Comparison of ENCODE assay signal across 13 mouse cellular contexts in the genomic region with DNA sequence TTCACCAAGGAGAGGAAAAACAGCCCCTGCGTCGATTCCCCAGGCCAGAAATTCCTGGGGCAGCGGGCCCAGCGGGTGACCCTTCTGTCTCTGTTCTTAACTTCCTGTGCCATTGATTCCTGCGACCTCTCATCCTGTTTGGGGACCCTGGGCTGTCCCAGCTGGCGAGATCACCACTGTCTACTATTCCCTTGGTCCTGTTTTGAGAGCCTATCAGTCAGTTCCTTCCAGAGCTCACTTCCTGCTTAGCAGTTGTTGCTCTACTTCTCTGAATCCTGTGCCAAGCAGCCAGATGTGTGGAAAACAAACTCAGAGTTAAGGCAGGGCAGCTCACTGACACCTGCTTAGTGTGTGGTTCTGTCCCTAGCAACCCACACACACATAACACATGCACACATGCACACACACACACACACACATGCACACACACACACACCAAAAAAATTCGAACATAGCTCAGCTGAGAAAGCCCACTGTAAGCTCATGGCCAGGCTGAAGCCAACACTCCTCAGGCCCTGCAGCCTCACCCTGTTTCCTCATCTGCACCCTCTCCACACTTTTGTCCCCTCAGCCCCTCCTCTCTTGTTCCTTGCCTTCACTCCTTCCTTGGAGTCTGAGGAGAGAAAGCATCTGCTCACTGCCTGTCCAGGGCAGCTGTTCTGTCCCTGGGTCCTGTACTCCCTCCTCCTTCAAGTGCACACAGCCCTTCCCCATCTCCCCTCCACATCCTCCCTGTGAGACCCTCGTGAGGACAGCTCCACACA. TPM values are rescaled to one million over a fixed set of nuclear protein-coding genes. Genes with fewer than 3 reads are reported as not detected.
DNase-seq lines count a peak whose midpoint lies in the region; ATAC-seq lines count a peak whose summit lies in the region.
"Had no signal": no experiment of that assay in that cellular context is flagged by ENCODE, and none has a peak within 500 bp of the region (broad histone marks: within the 10 kb centered on the region; RNA-seq: fewer than 3 reads in every experiment).

No protein-coding gene starts in this region.

- H3K9me3 ChIP-seq in kidney, embryonic 16.5 days (ENCODE audit: low read length) = no peaks in the 10 kb centered on the region
- no peaks in the 10 kb centered on the region for H3K9me3 ChIP-seq in liver, embryonic 12.5 days (replicated peaks)
- H3K9me3 ChIP-seq: G1E; hindbrain, embryonic 15.5 days had no signal

- ATAC-seq in kidney, embryonic 16.5 days (ENCODE audit: low FRiP score, low TSS enrichment) = no peak
- ATAC-seq in liver, embryonic 12.5 days = no peak
- no peak for ATAC-seq in granulocyte monocyte progenitor cell, adult 5-6 weeks (replicated peaks; ENCODE audit: poor library complexity, severe bottlenecking)
- no peak for ATAC-seq in activated CD4-positive, CD25-positive, alpha-beta regulatory T cell, adult 4 months

- H3K27ac ChIP-seq in kidney, embryonic 16.5 days (ENCODE audit: low read length) = no peak overlapping the region
- H3K27ac ChIP-seq in liver, embryonic 12.5 days = 0 out of 2 replicates have a peak overlapping the region, but pooled peaks have one; percentile 26
- H3K27ac ChIP-seq: hindbrain, embryonic 15.5 days had no signal

- 0 out of 2 replicates have a peak, but pooled peaks cover 4% of the 10 kb centered on the region for H3K4me1 ChIP-seq in kidney, embryonic 16.5 days (ENCODE audit: insufficient read depth, low read length)
- H3K4me1 ChIP-seq in liver, embryonic 12.5 days = 0 out of 2 replicates have a peak, but pooled peaks cover 3% of the 10 kb centered on the region

- no peak overlapping the region for H3K4me2 ChIP-seq in kidney, embryonic 16.5 days (replicated peaks; ENCODE audit: low read depth, low read length)
- no peak overlapping the region for H3K4me2 ChIP-seq in liver, embryonic 12.5 days
- H3K4me2 ChIP-seq: hindbrain, embryonic 15.5 days had no signal

- WGBS in kidney, embryonic 16.5 days = 27% methylated on average over 8 of the region's 8 CpGs
- WGBS in liver, embryonic 12.5 days (ENCODE audit: insufficient replicate concordance) = 20% methylated on average over 8 of the region's 8 CpGs

- no peak overlapping the region for H3K9ac ChIP-seq in kidney, embryonic 16.5 days (replicated peaks; ENCODE audit: low read length)
- no peak overlapping the region for H3K9ac ChIP-seq in liver, embryonic 12.5 days
- H3K9ac ChIP-seq: hindbrain, embryonic 15.5 days had no signal

- H3K27me3 ChIP-seq in kidney, embryonic 16.5 days (ENCODE audit: insufficient read depth, low read length) = no peaks in the 10 kb centered on the region
- H3K27me3 ChIP-seq in liver, embryonic 12.5 days (replicated peaks) = no peaks in the 10 kb centered on the region
- H3K27me3 ChIP-seq: hindbrain, embryonic 15.5 days had no signal

- no peaks in the 10 kb centered on the region for H3K36me3 ChIP-seq in kidney, embryonic 16.5 days (ENCODE audit: insufficient read depth, low read length)
- H3K36me3 ChIP-seq in liver, embryonic 12.5 days = no peaks in the 10 kb centered on the region
- H3K36me3 ChIP-seq: G1E; hindbrain, embryonic 15.5 days had no signal

- DNase-seq in kidney, postnatal 10 days = peak; percentile 62
- DNase-seq in embryo, embryonic 11 days = peak; percentile 30
- DNase-seq in heart, adult 9 months (ENCODE audit: low spot score in 2 of 2) = peak; percentile 76 to 86
- DNase-seq in frontal cortex, postnatal 10 days (ENCODE audit: low spot score in 2 of 2) = no peak

- no peak overlapping the region for H3K4me3 ChIP-seq in kidney, embryonic 16.5 days (ENCODE audit: low read length)
- H3K4me3 ChIP-seq in liver, embryonic 12.5 days = no peak overlapping the region
- H3K4me3 ChIP-seq: hindbrain, embryonic 15.5 days; myocyte had no signal

RNA-seq across cellular contexts. Expression of gene Slc22a12, which starts 11.2 kb away (rescaled TPM):
- 27.4 and 27.7 TPM in 2 replicates for polyA plus RNA-seq in kidney, embryonic 16.5 days (2015; fragmentation: Nextera tagmentation; extraction: Ambion mirVana)
- polyA plus RNA-seq in liver, embryonic 12.5 days (2016; fragmentation: Nextera tagmentation; extraction: Ambion mirVana) = not detected in 2 replicates
- not detected in 2 replicates for total RNA-seq in granulocyte monocyte progenitor cell, adult 5-6 weeks (2014; fragmentation: Nextera tagmentation)
- not detected in 2 replicates for total RNA-seq in granulocyte monocyte progenitor cell, adult 5-6 weeks (2017)
- not detected for polyA plus RNA-seq in activated CD4-positive, CD25-positive, alpha-beta regulatory T cell, adult 4 months (2017; shearing (Covaris generic))
- total RNA-seq: G1E had no signal
- polyA plus RNA-seq: brain, embryonic 14.5 days; G1E; hindbrain, embryonic 15.5 days; limb, embryonic 14.5 days; myocyte had no signal

Comparison
In these comparisons a context has a peak if more than half of its experiments do, and no peak if none do; other contexts are left out.
1. DNase-seq: peak in kidney, postnatal 10 days (single experiment), embryo, embryonic 11 days (single experiment) and heart, adult 9 months (2 of 2); none in frontal cortex, postnatal 10 days (0 of 2).
2. RNA of gene Slc22a12, which starts 11.2 kb away (polyA plus RNA-seq): 27.4 to 27.7 TPM in kidney, embryonic 16.5 days; not detected in activated CD4-positive, CD25-positive, alpha-beta regulatory T cell, adult 4 months and not detected in liver, embryonic 12.5 days; every median in the first group is over 10 times any median in the second.